Mouse (Mus musculus): ENCODE data around the gene Pdia4. TPM values are rescaled to one million over a fixed set of nuclear protein-coding genes. Genes with fewer than 3 reads are reported as not detected.
"Not testable (repeated sequence)": the region's sequence is repeated elsewhere in the genome, so short reads cannot be mapped to it uniquely, and the experiment has no call there.

The Pdia4 gene
- total RNA-seq, 4 experiments from 2014 or later = 42.0 to 49.3 (median 47.7) TPM

- not testable (repeated sequence) for DNase-seq (ENCODE audit: low spot score in 2 of 2)
Measured at GRCm38 (mm10) chr6:47762686-47763085, 50.5 kb downstream of the Pdia4 start.

- not testable (repeated sequence) for DNase-seq (ENCODE audit: low spot score in 2 of 2)
Measured at GRCm38 (mm10) chr6:47759406-47759805, 53.8 kb downstream of the Pdia4 start.

GRCm38 (mm10) chr6:47757849-47758248, 55.4 kb downstream of the Pdia4 start:
- DNase-seq (ENCODE audit: low spot score in 2 of 2) = peak; percentile 84 to 88

GRCm38 (mm10) chr6:47757429-47757828, 55.8 kb downstream of the Pdia4 start:
- not testable (repeated sequence) for DNase-seq (ENCODE audit: low spot score in 2 of 2)

- DNase-seq (ENCODE audit: low spot score in 2 of 2) = peak in 1 of 2 experiments; percentile 51
Measured at GRCm38 (mm10) chr6:47753144-47753543, 60.1 kb downstream of the Pdia4 start.

GRCm38 (mm10) chr6:47748306-47748705, 64.9 kb downstream of the Pdia4 start:
- peak; percentile 92 to 97 for DNase-seq (ENCODE audit: low spot score in 2 of 2)

GRCm38 (mm10) chr6:47747886-47748285, 65.3 kb downstream of the Pdia4 start:
- DNase-seq (ENCODE audit: low spot score in 2 of 2) = not testable (repeated sequence)

Small RNA genes within 50 kb of the gene (microRNA-seq; reads per million reads assigned to microRNA genes)
- 0 reads per million in 2 experiments for gene Mir704

Other genes starting within 250 kb of the Pdia4 start
- 10 to 100 TPM; 13.4 to 16.8 (median 15.1) TPM for gene Ezh2, start 218.1 kb downstream of the Pdia4 start, total RNA-seq (2022)
- 1 to 10 TPM; 5.5 to 7.1 (median 6.1) TPM for gene Zfp786, start 17.4 kb upstream of the Pdia4 start, total RNA-seq (2022)
- 10 to 100 TPM; 19.2 to 24.5 (median 20.1) TPM for gene Zfp398, start 22.2 kb upstream of the Pdia4 start, total RNA-seq (2022)
- 10 to 100 TPM; 11.0 to 13.4 (median 11.8) TPM for gene Zfp282, start 63.8 kb upstream of the Pdia4 start, total RNA-seq (2022)
- 10 to 100 TPM; 17.5 to 19.1 (median 18.2) TPM for gene Zfp212, start 107.0 kb upstream of the Pdia4 start, total RNA-seq (2022)
- gene Zfp956, start 140.0 kb upstream of the Pdia4 start, total RNA-seq (2022) = 10 to 100 TPM; 20.0 to 24.1 (median 21.1) TPM
- gene Zfp777, start 235.5 kb upstream of the Pdia4 start, total RNA-seq (2022) = 10 to 100 TPM; 38.6 to 41.1 (median 39.2) TPM

All from left cerebral cortex, adult 8-10 months (tissue).